Mouse (Mus musculus) ES-Bruce4 (cell line): ENCODE measurements around the gene Adam10.

Experiments
- CTCF ChIP-seq: IDR thresholded peaks from one replicate; pipeline ENCODE4 v1.8.1; 2011; ENCODE audit warnings: low read depth, low read length
- EP300 ChIP-seq: IDR thresholded peaks from 2 replicates; pipeline ENCODE4 v1.6.1; 2011; ENCODE audit warnings: low read depth, low read length; ENCODE audit not compliant: insufficient read depth
- POLR2A ChIP-seq: IDR thresholded peaks from one replicate; pipeline ENCODE4 v1.8.1; 2011; ENCODE audit warnings: low read length; ENCODE audit not compliant: insufficient read depth

DNA sequence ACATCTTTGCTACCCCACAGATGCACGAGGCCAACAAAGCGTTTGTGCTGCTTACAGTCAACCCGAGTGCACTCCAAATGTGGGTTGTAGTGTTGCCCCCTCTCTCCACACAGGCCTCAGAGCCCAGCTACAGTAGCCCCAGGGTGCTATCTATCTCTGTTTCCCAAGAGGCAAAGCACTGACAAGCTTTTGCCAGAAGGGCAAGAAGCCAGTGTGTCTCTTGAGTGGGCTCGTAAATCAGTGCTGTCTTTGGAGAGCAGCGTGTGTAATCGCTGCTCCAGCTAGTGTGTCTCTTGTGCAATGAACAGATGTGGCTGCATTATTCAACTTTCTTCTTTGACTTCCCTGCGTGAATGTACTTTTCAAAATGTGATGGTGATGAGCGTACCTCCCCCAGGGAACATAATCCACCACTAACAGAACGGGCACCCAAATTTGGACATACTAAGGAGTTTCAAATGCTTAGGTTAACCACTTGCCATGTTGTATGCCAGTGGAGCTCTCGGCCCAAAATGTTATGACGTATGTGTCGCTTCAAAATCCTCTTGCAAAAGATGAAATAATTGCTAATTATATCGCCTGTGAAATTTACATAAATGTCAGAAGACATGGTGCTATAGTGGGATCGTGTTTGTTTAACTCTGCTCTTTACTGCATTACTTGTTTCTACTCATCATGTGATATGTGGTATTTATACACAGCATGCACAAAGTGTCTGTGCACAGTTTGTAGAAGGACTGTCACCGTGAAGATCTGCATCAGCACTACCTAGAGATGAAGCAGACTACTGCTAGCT lies 116.0 kb downstream of the Adam10 start:
- TF ChIP-seq CTCF: no peak
- no peak for TF ChIP-seq POLR2A
- no peak for TF ChIP-seq EP300
